Mouse (Mus musculus) gastrocnemius, postnatal 25 days (tissue): ENCODE measurements around the gene Dennd4c. TPM values are rescaled to one million over a fixed set of nuclear protein-coding genes. Genes with fewer than 3 reads are reported as not detected.

Experiments
- DNase-seq: peaks from one replicate; pipeline ENCODE4 v3.0.0; 2022
- total RNA-seq, 2 experiments: library from RNA; stranded (reverse); gene quantifications; 1 replicate in 1 of 2; 2 replicates in 1 of 2; pipeline ENCODE4 v1.2.3; 2021

Dennd4c gene
- total RNA-seq, 2 experiments from 2014 or later, result 23.2 to 27.5 TPM

GRCm38 (mm10) chr4:86884945-86885344, 136.6 kb downstream of the Dennd4c start:
- DNase-seq, result no peak

GRCm38 (mm10) chr4:86885790-86886159, 137.4 kb downstream of the Dennd4c start:
- DNase-seq, result no peak

- peak; percentile 46 for DNase-seq
Observed at GRCm38 (mm10) chr4:86886160-86886878, 138.0 kb downstream of the Dennd4c start.

GRCm38 (mm10) chr4:86887879-86888278, 139.5 kb downstream of the Dennd4c start:
- DNase-seq, result no peak

- peak; percentile 46 for DNase-seq
Observed at GRCm38 (mm10) chr4:86897411-86897810, 149.1 kb downstream of the Dennd4c start.

- DNase-seq, result peak; percentile 20
Observed at GRCm38 (mm10) chr4:86898791-86899474, 150.6 kb downstream of the Dennd4c start.

Other genes with a start within 250 kb of the Dennd4c start
- gene Saxo1, start 190.2 kb upstream of the Dennd4c start, total RNA-seq, result not detected
- 10 to 100 TPM; 41.2 to 43.1 TPM for gene Rraga, start 172.9 kb upstream of the Dennd4c start, total RNA-seq
- gene Haus6, start 136.5 kb upstream of the Dennd4c start, total RNA-seq, result 1 to 10 TPM; 4.8 to 5.5 TPM
- gene Plin2, start 78.5 kb upstream of the Dennd4c start, total RNA-seq, result 10 to 100 TPM; 58.2 to 75.2 TPM
- 100 to 1,000 TPM; 353 to 393 TPM for gene Rps6, start 108.9 kb downstream of the Dennd4c start, total RNA-seq
- gene Acer2, start 125.8 kb downstream of the Dennd4c start, total RNA-seq, result 1 to 10 TPM; 1.4 to 2.0 TPM